Mouse (Mus musculus) neural tube, embryonic 15.5 days (tissue): ENCODE results near the gene Btbd19. TPM values are rescaled to one million over a fixed set of nuclear protein-coding genes. Genes with fewer than 3 reads are reported as not detected.

Experiments used
- ATAC-seq: fragments of 200-750 bp; cut with Nextera tagmentation; 2 replicates; pipeline ENCODE4 v1.8.0; 2017; ENCODE audit warnings: mild to moderate bottlenecking, moderate TSS enrichment, moderate library complexity; ENCODE audit not compliant: low FRiP score
- H3K27ac ChIP-seq: fragments of 300-500 bp; sonication (generic); replicated peaks from 2 replicates; pipeline ENCODE4 v1.5.1; 2015; ENCODE audit warnings: mild to moderate bottlenecking, inconsistent platforms
- H3K27me3 ChIP-seq: fragments of 300-500 bp; sonication (generic); replicated peaks from 2 replicates; pipeline ENCODE4 v1.6.1; 2015; ENCODE audit warnings: inconsistent platforms
- H3K36me3 ChIP-seq: fragments of 300-500 bp; sonication (generic); 2 replicates; pipeline ENCODE4 v1.6.1; 2015; ENCODE audit warnings: inconsistent platforms
- H3K4me1 ChIP-seq: fragments of 300-500 bp; sonication (generic); 2 replicates; pipeline ENCODE4 v1.6.1; 2015; ENCODE audit warnings: inconsistent platforms
- H3K4me2 ChIP-seq: fragments of 300-500 bp; sonication (generic); 2 replicates; pipeline ENCODE4 v1.6.1; 2015; ENCODE audit warnings: inconsistent platforms, mild to moderate bottlenecking, moderate library complexity
- H3K4me3 ChIP-seq: fragments of 300-500 bp; sonication (generic); replicated peaks from 2 replicates; pipeline ENCODE4 v1.5.1; 2015; ENCODE audit warnings: mild to moderate bottlenecking, inconsistent platforms
- H3K9ac ChIP-seq: fragments of 300-500 bp; sonication (generic); replicated peaks from 2 replicates; pipeline ENCODE4 v1.6.1; 2015; ENCODE audit warnings: mild to moderate bottlenecking, inconsistent platforms
- H3K9me3 ChIP-seq: fragments of 300-500 bp; sonication (generic); replicated peaks from 2 replicates; pipeline ENCODE4 v1.6.1; 2016; ENCODE audit warnings: inconsistent platforms
- WGBS: fragments of 180-500 bp; shearing (Covaris S2); methylation state at CpG from one replicate; pipeline ENCODE4 v1.1.7; 2015; ENCODE audit warnings: mixed read lengths; 5-methylcytosine and 5-hydroxymethylcytosine counted together
- polyA plus RNA-seq: library from polyadenylated mRNA; unstranded; fragments of >200 nt; fragmentation: Nextera tagmentation; extraction: Ambion mirVana; gene quantifications from 2 replicates; pipeline ENCODE4 v1.2.1, GENCODE M21; 2015

Btbd19 gene
- polyA plus RNA-seq, result 4.7 and 5.5 TPM in 2 replicates

DNA sequence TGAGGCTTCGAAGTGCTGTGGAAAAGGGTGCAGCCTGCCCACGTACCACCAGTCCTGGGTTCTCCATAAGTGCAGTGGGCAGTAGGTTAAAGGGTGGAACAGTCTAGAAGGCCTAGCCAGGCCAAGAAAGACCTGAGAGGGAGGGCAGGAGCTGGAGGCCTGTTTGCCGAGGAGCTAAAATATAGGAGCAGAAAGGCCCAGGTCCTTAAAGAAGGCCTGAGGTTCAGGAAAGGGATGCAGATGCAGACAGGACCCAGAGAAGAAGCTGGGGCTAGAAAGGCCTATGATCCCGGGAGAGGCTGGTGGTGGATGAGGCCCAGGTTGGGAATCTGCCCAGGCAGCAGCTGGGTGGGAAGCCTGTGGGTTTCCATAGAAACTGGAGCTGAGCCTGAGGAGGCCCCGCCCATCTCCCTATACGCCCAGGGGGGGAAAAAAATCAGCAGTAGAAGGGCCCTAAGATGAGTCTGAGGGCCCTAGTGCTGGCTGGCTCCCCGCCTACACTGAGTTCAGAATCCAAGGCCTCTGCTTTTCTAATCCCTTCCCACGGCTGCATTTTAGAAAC lies at the start of gene Btbd19:
TSS of gene Btbd19 (minus strand) at position 378 of the 562 bp plus-strand sequence.
- peaks cover 28% of the 10 kb centered on the region for H3K36me3 ChIP-seq
- no peaks in the 10 kb centered on the region for H3K9me3 ChIP-seq
- H3K4me1 ChIP-seq, result peaks cover 27% of the 10 kb centered on the region
- peak within 1 kb of the TSS; percentile 13 for H3K4me2 ChIP-seq
- peak within 1 kb of the TSS; percentile 43 for H3K9ac ChIP-seq
- ATAC-seq, result 0 out of 2 replicates have a peak, but pooled peaks have one; percentile 10
- H3K27ac ChIP-seq, result peak within 1 kb of the TSS; percentile 76
- H3K27me3 ChIP-seq, result no peaks in the 10 kb centered on the region
- 29% methylated on average over 8 of the region's 8 CpGs for WGBS
- H3K4me3 ChIP-seq, result no peak within 1 kb of the TSS

DNA sequence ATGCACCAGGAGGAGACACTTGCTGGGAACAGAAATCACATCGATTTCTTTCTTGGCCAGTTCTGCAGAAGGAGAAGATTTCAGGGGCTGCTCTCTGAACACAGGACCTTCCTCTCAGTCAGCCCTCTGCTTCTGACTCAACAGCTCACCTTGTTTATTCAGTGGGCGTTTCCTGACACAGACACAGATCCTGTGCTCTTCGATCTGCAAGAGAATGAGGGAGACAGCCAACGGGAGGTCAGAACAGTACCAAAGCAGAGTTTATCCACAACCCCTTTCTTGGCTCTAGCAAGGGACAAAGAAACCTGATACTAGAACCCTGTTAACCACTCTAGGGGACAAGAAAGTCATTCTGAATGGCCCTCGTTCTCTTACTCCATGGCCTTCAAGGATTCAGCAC lies 44.4 kb upstream of the Btbd19 start:
- H3K27me3 ChIP-seq, result no peaks in the 10 kb centered on the region
- 94% methylated on average over 5 of the region's 5 CpGs for WGBS
- no peak overlapping the region for H3K4me2 ChIP-seq
- no peaks in the 10 kb centered on the region for H3K36me3 ChIP-seq
- no peak for ATAC-seq
- H3K9ac ChIP-seq, result no peak overlapping the region
- H3K4me1 ChIP-seq, result no peaks in the 10 kb centered on the region
- no peak overlapping the region for H3K4me3 ChIP-seq
- no peaks in the 10 kb centered on the region for H3K9me3 ChIP-seq
- no peak overlapping the region for H3K27ac ChIP-seq

DNA sequence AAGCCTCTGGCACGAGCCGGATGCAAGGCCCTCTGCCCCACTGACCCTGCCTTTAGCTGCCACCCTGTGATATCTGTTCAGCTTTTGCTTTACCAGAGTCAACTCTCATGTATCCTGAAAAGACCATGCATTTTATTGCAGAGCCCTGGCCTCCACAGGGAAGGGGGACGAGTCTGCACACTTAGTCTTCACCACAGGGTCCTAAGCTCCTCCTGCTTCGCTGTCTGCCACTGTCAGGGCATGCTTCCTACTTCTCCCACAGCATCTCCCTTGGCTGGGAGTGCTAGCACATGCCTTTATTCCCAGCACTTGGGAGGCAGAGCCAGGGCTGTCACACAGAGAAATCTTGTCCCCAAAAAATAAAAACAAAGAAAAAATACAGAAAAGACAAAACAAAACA lies 35.7 kb upstream of the Btbd19 start:
- ATAC-seq, result peak; percentile 51; the same call in 1 of the 2 replicates
- no peaks in the 10 kb centered on the region for H3K36me3 ChIP-seq
- no peaks in the 10 kb centered on the region for H3K9me3 ChIP-seq
- H3K4me1 ChIP-seq, result no peaks in the 10 kb centered on the region
- no peak overlapping the region for H3K4me3 ChIP-seq
- no peak overlapping the region for H3K4me2 ChIP-seq
- H3K27me3 ChIP-seq, result no peaks in the 10 kb centered on the region
- 0 out of 2 replicates have a peak overlapping the region, but pooled peaks have one; percentile 5 for H3K9ac ChIP-seq
- H3K27ac ChIP-seq, result no peak overlapping the region
- 61% methylated on average over 4 of the region's 4 CpGs for WGBS

DNA sequence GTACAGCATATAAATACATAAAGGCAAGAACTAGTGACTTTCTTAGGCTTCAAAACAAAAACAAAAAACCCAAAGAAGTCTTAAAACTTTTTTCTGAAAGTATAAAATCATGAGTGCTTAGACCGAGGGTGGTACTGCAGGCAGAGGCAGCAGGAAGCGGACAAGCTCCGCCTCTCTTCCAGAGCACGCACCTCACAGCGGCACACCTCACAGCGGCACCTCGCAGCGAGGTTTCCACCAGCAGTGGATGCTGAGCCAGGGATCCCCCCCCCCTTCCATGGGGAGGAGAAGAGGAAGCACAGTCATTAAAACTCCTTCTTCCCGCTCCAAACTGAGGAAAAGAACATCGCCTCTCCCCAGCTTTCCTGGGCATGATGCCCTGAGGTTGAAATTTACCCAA lies 34.1 kb upstream of the Btbd19 start:
- H3K27me3 ChIP-seq, result no peaks in the 10 kb centered on the region
- H3K9me3 ChIP-seq, result no peaks in the 10 kb centered on the region
- no peak for ATAC-seq
- WGBS, result 80% methylated on average over 10 of the region's 10 CpGs
- H3K27ac ChIP-seq, result no peak overlapping the region
- H3K9ac ChIP-seq, result no peak overlapping the region
- H3K36me3 ChIP-seq, result no peaks in the 10 kb centered on the region
- peaks cover 6% of the 10 kb centered on the region for H3K4me1 ChIP-seq
- H3K4me2 ChIP-seq, result no peak overlapping the region
- H3K4me3 ChIP-seq, result no peak overlapping the region

DNA sequence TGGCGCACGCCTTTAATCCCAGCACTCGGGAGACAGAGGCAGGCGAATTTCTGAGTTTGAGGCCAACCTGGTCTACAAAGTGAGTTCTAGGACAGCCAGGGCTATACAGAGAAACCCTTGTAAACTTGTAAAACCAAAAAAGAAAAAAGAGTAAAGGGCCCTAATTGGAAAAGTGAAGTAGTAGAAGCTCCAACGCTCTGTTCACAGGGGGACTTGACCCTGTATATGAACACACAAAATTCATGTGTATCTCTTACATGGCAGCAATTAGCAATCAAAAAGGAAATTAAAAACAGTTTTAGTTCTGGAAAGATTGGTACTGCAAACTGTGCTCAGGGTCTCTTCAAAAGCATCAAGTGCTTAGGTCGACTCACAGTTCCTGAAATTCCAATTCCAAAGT lies 30.8 kb upstream of the Btbd19 start:
- peak overlapping the region; percentile 72 for H3K4me3 ChIP-seq
- H3K27me3 ChIP-seq, result no peaks in the 10 kb centered on the region
- H3K9me3 ChIP-seq, result no peaks in the 10 kb centered on the region
- peak overlapping the region; percentile 89 for H3K27ac ChIP-seq
- H3K4me1 ChIP-seq, result peaks cover 30% of the 10 kb centered on the region
- peak overlapping the region; percentile 81 for H3K9ac ChIP-seq
- peaks cover 27% of the 10 kb centered on the region for H3K36me3 ChIP-seq
- H3K4me2 ChIP-seq, result peak overlapping the region; percentile 82
- no peak for ATAC-seq
- 27% methylated on average over 6 of the region's 6 CpGs for WGBS

DNA sequence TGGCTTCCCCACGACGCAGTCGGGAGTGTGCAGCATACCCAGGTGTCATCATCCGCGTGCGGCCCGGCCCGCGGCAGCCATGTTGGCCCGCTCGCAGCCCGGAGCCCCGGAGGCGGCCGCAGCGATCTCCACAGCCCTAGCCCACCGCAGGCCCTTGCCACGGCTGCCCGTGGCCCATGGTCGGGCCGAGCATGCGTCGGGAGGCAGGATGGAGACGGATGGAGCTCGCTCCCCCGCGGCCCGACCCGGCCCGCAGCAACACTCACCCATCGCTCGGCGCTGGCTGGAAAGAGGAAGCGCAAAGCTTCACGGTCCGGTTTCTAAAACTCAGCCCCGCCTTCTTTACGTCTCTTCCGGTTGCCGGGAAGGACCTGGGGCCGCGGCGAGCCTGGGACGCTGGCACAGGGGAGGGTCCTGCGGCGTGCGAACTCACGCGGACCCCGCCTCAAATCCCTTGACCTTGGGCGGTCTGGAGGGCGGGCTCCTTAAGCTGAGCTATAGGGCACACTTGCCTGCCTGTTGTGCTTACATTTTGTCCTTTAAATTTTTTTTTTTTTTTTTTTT lies 30.3 kb upstream of the Btbd19 start, which contains the start of gene Rps8:
TSS of gene Rps8 (minus strand) at position 452 of the 564 bp plus-strand sequence.
- peak within 1 kb of the TSS; percentile 81 for H3K9ac ChIP-seq
- WGBS, result under 1% methylated on average over 52 of the region's 52 CpGs

DNA sequence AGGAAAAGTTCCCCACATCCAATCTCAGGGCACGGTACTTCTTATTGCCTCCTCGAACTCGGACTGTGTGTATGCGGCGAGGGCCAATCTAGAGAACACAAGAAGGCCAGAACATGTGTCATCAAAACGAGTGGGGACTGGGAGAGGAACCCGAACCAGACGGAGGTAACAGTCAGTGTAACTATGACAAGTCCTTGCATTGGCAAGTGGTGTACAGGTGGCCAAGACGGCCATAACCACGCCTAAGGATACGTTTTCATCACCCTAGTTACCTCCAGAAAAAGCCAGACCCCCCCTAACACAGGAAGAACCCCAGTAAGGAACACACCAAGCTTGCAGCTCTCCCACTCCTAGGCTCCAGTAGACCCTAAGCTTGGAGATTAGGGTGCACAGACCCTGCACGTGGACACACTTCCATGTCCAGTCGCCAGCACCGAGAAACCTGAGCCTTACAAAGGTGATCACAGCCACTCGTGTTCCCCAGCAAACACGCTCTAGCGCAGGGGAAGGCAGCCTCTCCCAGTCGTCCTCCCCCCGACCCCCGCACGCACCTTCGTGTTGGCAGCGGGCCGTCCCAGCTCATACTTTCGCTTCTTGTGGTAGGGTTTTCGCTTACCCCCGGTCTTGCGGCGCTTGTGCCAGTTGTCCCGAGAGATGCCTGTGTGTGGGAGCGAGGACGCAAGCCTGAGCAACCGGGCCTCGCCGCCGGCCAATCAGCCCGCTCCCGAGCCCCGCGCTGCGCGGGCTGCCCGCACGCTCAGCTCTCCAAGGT lies 29.7 kb upstream of the Btbd19 start:
- whole genome bisulfite sequencing, result 1% methylated on average over 44 of the region's 44 CpGs
- Histone ChIP-seq H3K9me3 (no peaks in the 10 kb centered on the region), H3K4me2 (peak overlapping the region; percentile 82), H3K27ac (peak overlapping the region; percentile 89), H3K9ac (peak overlapping the region; percentile 81), H3K36me3 (peaks cover 39% of the 10 kb centered on the region), H3K4me3 (peak overlapping the region; percentile 72), H3K27me3 (no peaks in the 10 kb centered on the region), H3K4me1 (peaks cover 30% of the 10 kb centered on the region)
- ATAC-seq, result peak; percentile 15; the same call in 1 of the 2 replicates

More for the DNA sequence above, 30.3 kb upstream of the Btbd19 start, which contains the start of gene Rps8:
- Histone ChIP-seq H3K27ac (peak within 1 kb of the TSS; percentile 89), H3K4me2 (peak within 1 kb of the TSS; percentile 82), H3K4me1 (peaks cover 30% of the 10 kb centered on the region), H3K4me3 (peak within 1 kb of the TSS; percentile 72), H3K36me3 (peaks cover 32% of the 10 kb centered on the region), H3K27me3 (no peaks in the 10 kb centered on the region), H3K9me3 (no peaks in the 10 kb centered on the region)
- ATAC-seq, result peak; percentile 95

DNA sequence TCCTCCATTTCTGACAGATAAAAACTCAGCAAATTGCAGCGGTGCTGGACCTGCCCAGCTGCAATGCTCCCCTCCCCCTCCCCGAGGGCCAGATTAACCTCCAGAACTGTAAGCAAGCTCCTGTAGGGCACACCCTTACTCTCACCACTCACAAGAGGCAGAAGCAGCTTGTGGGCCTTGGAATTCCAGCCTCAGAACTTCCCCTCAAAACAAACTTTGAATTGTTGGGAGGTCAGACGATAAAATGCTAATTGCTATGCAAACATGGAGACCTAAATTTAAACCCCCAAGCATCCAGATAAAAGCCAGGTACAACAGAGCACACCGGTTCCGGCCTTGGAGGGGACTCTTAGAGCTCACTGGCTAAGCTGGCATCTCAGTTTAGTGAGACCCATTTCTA lies 27.2 kb upstream of the Btbd19 start:
- H3K9me3 ChIP-seq, result no peaks in the 10 kb centered on the region
- no peak overlapping the region for H3K27ac ChIP-seq
- no peak overlapping the region for H3K4me2 ChIP-seq
- H3K4me1 ChIP-seq, result peaks cover 30% of the 10 kb centered on the region
- peaks cover 45% of the 10 kb centered on the region for H3K36me3 ChIP-seq
- no peak overlapping the region for H3K4me3 ChIP-seq
- ATAC-seq, result no peak
- WGBS, result 83% methylated on average over 5 of the region's 5 CpGs
- no peaks in the 10 kb centered on the region for H3K27me3 ChIP-seq
- no peak overlapping the region for H3K9ac ChIP-seq

DNA sequence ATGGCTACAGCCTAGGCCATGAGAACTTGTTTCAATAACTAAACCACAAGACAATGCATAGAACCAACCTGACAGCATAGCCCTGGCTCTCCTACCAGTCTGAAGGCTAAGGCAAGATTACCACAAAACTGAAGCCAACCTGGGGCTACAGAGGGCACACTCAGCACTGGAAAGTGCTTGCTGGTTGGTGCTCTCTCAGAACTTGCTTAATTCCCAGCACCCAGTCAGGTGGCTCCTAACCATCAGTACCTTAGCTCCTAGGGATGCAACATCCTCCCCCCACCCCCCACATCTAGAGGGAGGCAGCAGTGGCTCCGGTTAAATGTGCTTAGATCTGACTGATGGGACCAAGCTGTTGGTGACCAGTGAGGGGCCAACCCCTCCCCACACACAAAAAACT lies 25.9 kb upstream of the Btbd19 start:
- Histone ChIP-seq H3K4me3 (no peak overlapping the region), H3K36me3 (peaks cover 45% of the 10 kb centered on the region), H3K9me3 (no peaks in the 10 kb centered on the region), H3K4me2 (no peak overlapping the region), H3K27me3 (no peaks in the 10 kb centered on the region), H3K4me1 (peaks cover 30% of the 10 kb centered on the region), H3K9ac (no peak overlapping the region), H3K27ac (no peak overlapping the region)
- WGBS, result 80% methylated on average over 1 of the region's 1 CpGs
- no peak for ATAC-seq

DNA sequence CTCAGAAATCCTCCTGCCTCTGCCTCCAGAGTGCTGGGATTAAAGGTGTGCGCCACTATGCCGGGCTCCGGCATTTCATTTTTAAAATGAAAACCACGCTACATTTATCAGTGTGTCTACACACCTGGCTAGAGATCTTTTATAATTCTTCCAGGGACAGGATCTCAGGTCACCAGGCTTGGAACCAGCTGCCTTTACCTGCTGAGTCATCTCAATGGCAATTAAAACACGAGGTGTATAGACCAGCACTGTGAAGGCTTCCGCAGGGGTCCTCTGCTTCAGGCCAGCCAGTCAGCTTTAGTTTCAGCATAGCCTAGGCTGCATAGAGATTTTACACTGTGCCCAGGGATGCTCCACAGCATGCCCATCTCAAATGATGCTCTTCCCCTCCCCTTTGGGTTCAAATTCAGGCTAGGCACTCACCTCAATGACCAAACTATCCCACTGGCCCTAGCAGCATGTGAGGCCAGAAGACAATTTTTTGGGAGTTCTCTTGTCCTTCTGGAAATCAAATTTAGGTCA lies 24.7 kb upstream of the Btbd19 start:
- no peak overlapping the region for H3K4me2 ChIP-seq
- 85% methylated on average over 6 of the region's 6 CpGs for WGBS
- H3K4me1 ChIP-seq, result peaks cover 30% of the 10 kb centered on the region
- no peak overlapping the region for H3K27ac ChIP-seq
- no peak for ATAC-seq
- H3K27me3 ChIP-seq, result no peaks in the 10 kb centered on the region
- no peak overlapping the region for H3K4me3 ChIP-seq
- peaks cover 45% of the 10 kb centered on the region for H3K36me3 ChIP-seq
- H3K9me3 ChIP-seq, result no peaks in the 10 kb centered on the region
- H3K9ac ChIP-seq, result no peak overlapping the region

DNA sequence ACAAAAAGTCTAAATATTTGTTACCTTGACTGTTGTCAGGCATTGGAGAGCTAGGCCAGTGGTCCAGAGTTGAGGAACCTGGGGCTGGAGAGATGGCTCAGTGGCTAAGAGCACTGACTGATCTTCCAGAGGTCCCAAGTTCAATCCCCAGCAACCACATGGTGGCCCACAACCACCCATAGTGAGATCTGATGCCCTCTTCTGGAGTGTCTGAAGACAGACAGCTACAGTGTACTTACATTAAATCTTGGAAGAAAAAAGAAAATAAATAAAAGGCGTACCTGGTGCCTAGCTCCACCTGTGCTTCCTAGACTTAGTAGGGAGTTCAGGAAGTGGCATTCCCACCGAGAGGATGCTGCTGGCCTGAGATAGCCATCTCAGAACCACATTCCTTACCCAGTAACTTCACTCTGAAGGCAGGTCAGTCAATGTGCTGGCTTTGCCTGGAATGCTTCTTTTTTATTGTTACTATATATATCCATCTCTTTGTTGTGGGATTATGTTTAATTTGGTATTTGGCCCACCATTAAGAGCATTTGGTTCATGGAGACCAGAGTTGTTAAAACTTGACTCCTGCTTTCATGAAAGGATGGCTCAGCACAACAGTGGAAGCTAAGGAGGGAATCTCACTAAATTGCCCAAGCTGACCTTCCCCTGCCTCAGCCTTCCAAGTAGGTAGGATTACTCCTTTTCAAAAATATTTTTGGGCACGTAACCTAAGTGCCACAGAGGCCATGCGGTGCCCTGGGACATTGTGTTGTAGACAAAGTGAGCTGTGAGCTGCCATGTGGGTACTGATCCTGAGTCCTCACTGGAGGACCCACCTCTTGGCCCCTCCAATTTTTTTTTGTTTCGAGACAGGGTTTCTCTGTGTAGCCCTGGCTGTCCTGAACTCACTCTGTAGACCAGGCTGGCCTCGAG lies 24.0 kb upstream of the Btbd19 start:
- H3K4me2 ChIP-seq, result no peak overlapping the region
- H3K27ac ChIP-seq, result no peak overlapping the region
- H3K9me3 ChIP-seq, result no peaks in the 10 kb centered on the region
- whole genome bisulfite sequencing, result 74% methylated on average over 6 of the region's 6 CpGs
- peaks cover 45% of the 10 kb centered on the region for H3K36me3 ChIP-seq
- no peak overlapping the region for H3K4me3 ChIP-seq
- no peaks in the 10 kb centered on the region for H3K27me3 ChIP-seq
- H3K9ac ChIP-seq, result no peak overlapping the region
- ATAC-seq, result no peak
- H3K4me1 ChIP-seq, result peaks cover 23% of the 10 kb centered on the region
